Mouse (Mus musculus): ENCODE data around the gene Sec61a2.

GRCm38 (mm10) chr2:5900145-5900544 is 4.9 kb upstream of the Sec61a2 start:
- TF ChIP-seq POLR2A (IDR thresholded peaks at IDR 0.05; ENCODE audit: insufficient read length, low read depth) (no peak), MYOG (IDR thresholded peaks at IDR 0.05; ENCODE audit: control insufficient read depth in 1 of 3, insufficient read depth in 1 of 3, insufficient read length in 2 of 3, low read depth in 2 of 3) (no peak), E2F4 (IDR thresholded peaks at IDR 0.05; ENCODE audit: insufficient read depth) (no peak), POLR2AphosphoS2 (IDR thresholded peaks at IDR 0.05; ENCODE audit: insufficient read length, low read depth) (no peak), MAX (IDR thresholded peaks at IDR 0.05; ENCODE audit: low read depth) (no peak), USF1 (IDR thresholded peaks at IDR 0.05; ENCODE audit: low read depth) (no peak), MYOD1 (IDR thresholded peaks at IDR 0.05; ENCODE audit: control insufficient read depth in 1 of 3, insufficient read length in 2 of 3, low read depth in 2 of 3) (no peak)
